Mouse (Mus musculus) G1E (cell line): ENCODE measurements around the gene Ank3.

Experiments
- CTCF ChIP-seq: IDR thresholded peaks from 2 replicates; pipeline ENCODE4 v1.5.1; 2012; ENCODE audit warnings: low read depth, low read length, inconsistent platforms, mixed read lengths
- GATA2 ChIP-seq: IDR thresholded peaks from 2 replicates; pipeline ENCODE4 v1.6.1; 2012; ENCODE audit warnings: low read depth, low read length, inconsistent platforms, borderline replicate concordance

GRCm38 (mm10) chr10:69635910-69636656, 237.5 kb downstream of the Ank3 start:
- TF ChIP-seq GATA2, result no peak
- no peak for TF ChIP-seq CTCF
